Mouse (Mus musculus) mouse trophoblast stem cell (cell line): ENCODE results near the gene 2310022A10Rik.

Source experiments
- in situ Hi-C, 2 experiments: fragments of 300-500 bp; cut with MseI, MboI; formaldehyde crosslinking; loops; 2 replicates in 1 of 2; 3 replicates in 1 of 2; pipeline ENCODE4 v1.15.1; 2025

2310022A10Rik gene

GRCm38 (mm10) chr7:27541431-27541830, 11.6 kb upstream of the 2310022A10Rik start:
- in situ Hi-C loops = no loop called here

GRCm38 (mm10) chr7:27541922-27542321, 11.1 kb upstream of the 2310022A10Rik start:
- in situ Hi-C loops = no loop called here

GRCm38 (mm10) chr7:27542392-27543033, 10.5 kb upstream of the 2310022A10Rik start:
- in situ Hi-C loops = no loop called here

GRCm38 (mm10) chr7:27543065-27543464, 10.0 kb upstream of the 2310022A10Rik start:
- in situ Hi-C loops = no loop called here

- in situ Hi-C loops = no loop called here
Measured at GRCm38 (mm10) chr7:27543851-27544250, 9.2 kb upstream of the 2310022A10Rik start.

- in situ Hi-C loops = no loop called here
Measured at GRCm38 (mm10) chr7:27544675-27545370, 8.2 kb upstream of the 2310022A10Rik start.

GRCm38 (mm10) chr7:27549597-27549996, 3.4 kb upstream of the 2310022A10Rik start:
- in situ Hi-C loops = no loop called here

- in situ Hi-C loops = no loop called here
Measured at GRCm38 (mm10) chr7:27552070-27552469, 963 bp upstream of the 2310022A10Rik start.

GRCm38 (mm10) chr7:27560291-27560887, 7.4 kb downstream of the 2310022A10Rik start:
- in situ Hi-C loops = no loop called here

- in situ Hi-C loops = no loop called here
Measured at GRCm38 (mm10) chr7:27560978-27561377, 7.9 kb downstream of the 2310022A10Rik start.

- in situ Hi-C loops = no loop called here
Measured at GRCm38 (mm10) chr7:27569580-27570224, 16.7 kb downstream of the 2310022A10Rik start.

GRCm38 (mm10) chr7:27572133-27572532, 19.1 kb downstream of the 2310022A10Rik start:
- in situ Hi-C loops = no loop called here

GRCm38 (mm10) chr7:27574124-27574880, 21.3 kb downstream of the 2310022A10Rik start:
- in situ Hi-C loops = no loop called here

GRCm38 (mm10) chr7:27576914-27577313, 23.9 kb downstream of the 2310022A10Rik start:
- in situ Hi-C loops = no loop called here

GRCm38 (mm10) chr7:27577589-27577988, 24.6 kb downstream of the 2310022A10Rik start:
- in situ Hi-C loops = no loop called here

GRCm38 (mm10) chr7:27578465-27578864, 25.4 kb downstream of the 2310022A10Rik start:
- in situ Hi-C loops = no loop called here

GRCm38 (mm10) chr7:27580380-27581174, 27.5 kb downstream of the 2310022A10Rik start:
- in situ Hi-C loops = no loop called here

GRCm38 (mm10) chr7:27586861-27587260, 33.8 kb downstream of the 2310022A10Rik start:
- in situ Hi-C loops = no loop called here

- in situ Hi-C loops = no loop called here
Measured at GRCm38 (mm10) chr7:27587741-27588140, 34.7 kb downstream of the 2310022A10Rik start.

- in situ Hi-C loops = no loop called here
Measured at GRCm38 (mm10) chr7:27590088-27590487, 37.1 kb downstream of the 2310022A10Rik start.
